Mouse (Mus musculus): ENCODE results near the gene 1700123O20Rik. TPM values are rescaled to one million over a fixed set of nuclear protein-coding genes. Genes with fewer than 3 reads are reported as not detected.
A peak's percentile ranks its signal among the peaks of the same experiment; 100 is the strongest.

Gene 1700123O20Rik
- total RNA-seq, 2 experiments from 2014 or later: 42.2 to 44.3 TPM

GRCm38 (mm10) chr14:54674317-54674716 lies 11.7 kb upstream of the 1700123O20Rik start:
- ATAC-seq (replicated peaks; ENCODE audit: poor library complexity, severe bottlenecking): no peak

- ATAC-seq (replicated peaks; ENCODE audit: poor library complexity, severe bottlenecking): no peak
These were observed 9.7 kb upstream of the 1700123O20Rik start for GRCm38 (mm10) chr14:54676290-54676689.

GRCm38 (mm10) chr14:54678657-54679304 lies 7.2 kb upstream of the 1700123O20Rik start:
- ATAC-seq (replicated peaks; ENCODE audit: poor library complexity, severe bottlenecking): no peak

GRCm38 (mm10) chr14:54682396-54682795 lies 3.6 kb upstream of the 1700123O20Rik start:
- ATAC-seq (replicated peaks; ENCODE audit: poor library complexity, severe bottlenecking): no peak

GRCm38 (mm10) chr14:54685471-54685870 lies 545 bp upstream of the 1700123O20Rik start:
- ATAC-seq (replicated peaks; ENCODE audit: poor library complexity, severe bottlenecking): peak; percentile 26

- ATAC-seq (replicated peaks; ENCODE audit: poor library complexity, severe bottlenecking): peak; percentile 79
These were observed 617 bp downstream of the 1700123O20Rik start, which contains the start of gene Acin1 for GRCm38 (mm10) chr14:54686522-54687143. TSS of gene Acin1 (minus strand) at chr14:54686931.

GRCm38 (mm10) chr14:54687251-54687650 lies 1.2 kb downstream of the 1700123O20Rik start:
- ATAC-seq (replicated peaks; ENCODE audit: poor library complexity, severe bottlenecking): no peak

GRCm38 (mm10) chr14:54695042-54695441 lies 9.0 kb downstream of the 1700123O20Rik start:
- peak; percentile 20; the same call in 1 of the 2 replicates for ATAC-seq (replicated peaks; ENCODE audit: poor library complexity, severe bottlenecking)

GRCm38 (mm10) chr14:54696752-54697151 lies 10.7 kb downstream of the 1700123O20Rik start:
- ATAC-seq (replicated peaks; ENCODE audit: poor library complexity, severe bottlenecking): no peak

GRCm38 (mm10) chr14:54698733-54699132 lies 12.7 kb downstream of the 1700123O20Rik start, which contains the start of gene Gm29776:
TSS of gene Gm29776 (minus strand) at chr14:54698833.
- no peak for ATAC-seq (replicated peaks; ENCODE audit: poor library complexity, severe bottlenecking)

GRCm38 (mm10) chr14:54699586-54699985 lies 13.6 kb downstream of the 1700123O20Rik start:
- no peak for ATAC-seq (replicated peaks; ENCODE audit: poor library complexity, severe bottlenecking)

- peak; percentile 51 for ATAC-seq (replicated peaks; ENCODE audit: poor library complexity, severe bottlenecking)
These were observed 15.3 kb downstream of the 1700123O20Rik start for GRCm38 (mm10) chr14:54701298-54701697.

GRCm38 (mm10) chr14:54703207-54703606 lies 17.2 kb downstream of the 1700123O20Rik start:
- 0 out of 2 replicates have a peak, but pooled peaks have one; percentile 13 for ATAC-seq (replicated peaks; ENCODE audit: poor library complexity, severe bottlenecking)

GRCm38 (mm10) chr14:54705844-54706243 lies 19.8 kb downstream of the 1700123O20Rik start:
- peak; percentile 66 for ATAC-seq (replicated peaks; ENCODE audit: poor library complexity, severe bottlenecking)

- ATAC-seq (replicated peaks; ENCODE audit: poor library complexity, severe bottlenecking): peak; percentile 72
These were observed 20.7 kb downstream of the 1700123O20Rik start for GRCm38 (mm10) chr14:54706589-54707320.

- no peak for ATAC-seq (replicated peaks; ENCODE audit: poor library complexity, severe bottlenecking)
These were observed 23.0 kb downstream of the 1700123O20Rik start for GRCm38 (mm10) chr14:54709054-54709453.

- peak; percentile 46 for ATAC-seq (replicated peaks; ENCODE audit: poor library complexity, severe bottlenecking)
These were observed 26.1 kb downstream of the 1700123O20Rik start, which contains the start of gene Cebpe for GRCm38 (mm10) chr14:54712074-54712473. TSS of gene Cebpe (minus strand) at chr14:54712174.

GRCm38 (mm10) chr14:54712861-54713260 lies 26.8 kb downstream of the 1700123O20Rik start:
- peak; percentile 59 for ATAC-seq (replicated peaks; ENCODE audit: poor library complexity, severe bottlenecking)

GRCm38 (mm10) chr14:54714121-54714520 lies 28.1 kb downstream of the 1700123O20Rik start:
- peak; percentile 46 for ATAC-seq (replicated peaks; ENCODE audit: poor library complexity, severe bottlenecking)

- ATAC-seq (replicated peaks; ENCODE audit: poor library complexity, severe bottlenecking): peak; percentile 43
These were observed 28.6 kb downstream of the 1700123O20Rik start for GRCm38 (mm10) chr14:54714617-54715081.

GRCm38 (mm10) chr14:54715402-54715801 lies 29.4 kb downstream of the 1700123O20Rik start:
- no peak for ATAC-seq (replicated peaks; ENCODE audit: poor library complexity, severe bottlenecking)
